Mouse (Mus musculus) lung, embryonic 15.5 days (tissue): ENCODE data around the gene Prss57. TPM values are rescaled to one million over a fixed set of nuclear protein-coding genes. Genes with fewer than 3 reads are reported as not detected.

Experiments
- ATAC-seq: fragments of 200-750 bp; cut with Nextera tagmentation; 2 replicates; pipeline ENCODE4 v1.8.0; 2017; ENCODE audit warnings: moderate number of reproducible peaks, borderline replicate concordance; ENCODE audit not compliant: low FRiP score, low TSS enrichment; ENCODE audit errors: extremely low read depth
- H3K27ac ChIP-seq: fragments of 300-500 bp; sonication (generic); 2 replicates; pipeline ENCODE4 v1.5.1; 2015; ENCODE audit warnings: moderate library complexity, mild to moderate bottlenecking, inconsistent platforms
- H3K27me3 ChIP-seq: fragments of 300-500 bp; sonication (generic); 2 replicates; pipeline ENCODE4 v1.6.1; 2015; ENCODE audit warnings: inconsistent platforms
- H3K36me3 ChIP-seq: fragments of 300-500 bp; sonication (generic); 2 replicates; pipeline ENCODE4 v1.6.1; 2015; ENCODE audit warnings: inconsistent platforms
- H3K4me1 ChIP-seq: fragments of 300-500 bp; sonication (generic); 2 replicates; pipeline ENCODE4 v1.6.1; 2015; ENCODE audit warnings: inconsistent platforms
- H3K4me2 ChIP-seq: fragments of 300-500 bp; sonication (generic); 2 replicates; pipeline ENCODE4 v1.6.1; 2015; ENCODE audit warnings: inconsistent platforms, mild to moderate bottlenecking, moderate library complexity
- H3K4me3 ChIP-seq: fragments of 300-500 bp; sonication (generic); 2 replicates; pipeline ENCODE4 v1.5.1; 2015; ENCODE audit warnings: mild to moderate bottlenecking, inconsistent platforms
- H3K9ac ChIP-seq: fragments of 300-500 bp; sonication (generic); 2 replicates; pipeline ENCODE4 v1.6.1; 2015; ENCODE audit warnings: inconsistent platforms
- H3K9me3 ChIP-seq: fragments of 300-500 bp; sonication (generic); 2 replicates; pipeline ENCODE4 v1.6.1; 2016; ENCODE audit warnings: inconsistent platforms
- WGBS: fragments of 180-500 bp; shearing (Covaris S2); methylation state at CpG from one replicate; pipeline ENCODE4 v1.1.7; 2015; 5-methylcytosine and 5-hydroxymethylcytosine counted together
- polyA plus RNA-seq: library from polyadenylated mRNA; unstranded; fragments of >200 nt; fragmentation: Nextera tagmentation; extraction: Ambion mirVana; gene quantifications from 2 replicates; pipeline ENCODE4 v1.2.1, GENCODE M21; 2015

Prss57 gene
- polyA plus RNA-seq, 1 experiment from 2014 or later, result 1.9 TPM

DNA sequence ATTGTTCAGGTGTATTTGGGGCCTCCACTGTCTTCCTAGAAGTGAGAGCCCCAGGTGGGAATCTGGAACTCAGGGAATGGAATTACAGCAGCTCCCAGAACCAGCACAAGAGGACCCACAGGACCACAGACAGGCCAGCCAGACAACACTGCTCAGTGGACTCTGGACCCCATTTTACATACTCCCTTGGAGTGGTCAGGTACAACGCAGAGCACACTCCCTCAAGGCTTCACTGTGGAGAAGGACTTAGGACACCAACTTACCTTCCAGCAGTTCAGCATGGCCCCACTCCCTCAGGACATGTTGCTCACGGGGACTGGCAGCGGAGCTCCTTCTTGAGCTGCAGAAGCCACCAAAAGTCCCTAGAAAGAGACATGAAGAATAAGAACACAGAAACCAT, 45.4 kb downstream of the Prss57 start:
- H3K4me3 ChIP-seq, result peak overlapping the region; percentile 66; the same call in 1 of the 2 replicates
- peaks cover 40% of the 10 kb centered on the region for H3K36me3 ChIP-seq
- peak overlapping the region; percentile 65 for H3K4me2 ChIP-seq
- no peak for ATAC-seq
- no peaks in the 10 kb centered on the region for H3K9me3 ChIP-seq
- no peak overlapping the region for H3K27ac ChIP-seq
- peaks cover 12% of the 10 kb centered on the region for H3K4me1 ChIP-seq
- no peak overlapping the region for H3K9ac ChIP-seq
- 87% methylated on average over 3 of the region's 3 CpGs for WGBS
- no peaks in the 10 kb centered on the region for H3K27me3 ChIP-seq

GRCm38 (mm10) chr10:79743650-79744365, 47.0 kb downstream of the Prss57 start:
- Histone ChIP-seq H3K4me1 (peaks cover 12% of the 10 kb centered on the region), H3K27ac (no peak overlapping the region), H3K9ac (no peak overlapping the region), H3K4me2 (no peak overlapping the region), H3K36me3 (peaks cover 56% of the 10 kb centered on the region), H3K27me3 (no peaks in the 10 kb centered on the region), H3K9me3 (peaks cover 15% of the 10 kb centered on the region), H3K4me3 (no peak overlapping the region)
- WGBS, result 91% methylated on average over 15 of the region's 15 CpGs
- ATAC-seq, result no peak

DNA sequence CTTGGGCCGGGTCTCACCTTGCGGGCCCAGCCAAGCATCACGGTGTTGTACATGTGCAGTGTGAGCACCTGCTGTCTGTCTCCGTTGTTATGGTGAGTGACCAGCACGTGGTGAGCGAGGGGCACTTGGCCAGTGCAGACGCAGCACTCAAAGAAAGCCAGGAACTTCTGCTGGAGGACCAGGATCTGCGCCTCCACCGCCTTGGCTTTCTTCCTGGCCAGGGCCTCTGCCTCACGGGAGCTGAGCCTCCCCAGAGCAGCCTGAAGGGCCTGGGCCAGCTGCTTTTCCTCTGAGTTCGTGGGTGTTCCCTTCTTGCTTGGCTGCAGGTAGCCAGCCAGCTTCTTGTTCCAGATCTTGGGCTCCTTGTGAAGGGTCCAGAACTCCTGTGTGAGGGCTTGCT, 47.6 kb downstream of the Prss57 start:
- Histone ChIP-seq H3K9me3 (peaks cover 22% of the 10 kb centered on the region), H3K4me1 (peaks cover 12% of the 10 kb centered on the region), H3K36me3 (peaks cover 62% of the 10 kb centered on the region), H3K27ac (no peak overlapping the region), H3K9ac (no peak overlapping the region), H3K4me2 (no peak overlapping the region), H3K4me3 (no peak overlapping the region), H3K27me3 (no peaks in the 10 kb centered on the region)
- ATAC-seq, result no peak
- 89% methylated on average over 11 of the region's 11 CpGs for WGBS

GRCm38 (mm10) chr10:79740863-79741262, 49.9 kb downstream of the Prss57 start:
- Histone ChIP-seq H3K27ac (no peak overlapping the region), H3K4me1 (peaks cover 5% of the 10 kb centered on the region), H3K4me2 (no peak overlapping the region), H3K9ac (no peak overlapping the region), H3K4me3 (no peak overlapping the region), H3K36me3 (peaks cover 85% of the 10 kb centered on the region), H3K9me3 (peaks cover 27% of the 10 kb centered on the region), H3K27me3 (no peaks in the 10 kb centered on the region)
- no peak for ATAC-seq
- WGBS, result 81% methylated on average over 11 of the region's 11 CpGs

DNA sequence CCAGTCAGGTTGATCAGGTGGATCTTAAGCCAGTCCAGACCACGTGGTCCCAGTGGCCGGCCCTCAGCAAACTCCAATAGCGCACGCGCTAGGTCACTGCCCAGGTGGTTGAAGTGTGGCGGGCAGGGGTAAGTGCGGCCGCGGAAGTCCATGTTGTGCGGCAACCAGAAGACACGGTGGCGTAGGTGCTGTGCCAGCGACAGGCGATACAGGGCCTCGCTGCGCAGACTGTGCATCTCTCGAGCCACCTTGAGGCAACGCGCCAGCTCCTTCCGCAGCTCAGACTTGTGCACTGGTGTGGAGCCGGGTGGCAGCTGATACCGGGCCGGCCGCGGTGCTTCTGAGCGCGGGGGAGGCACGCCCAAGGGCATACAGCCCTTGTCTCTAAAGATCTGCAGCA, 51.5 kb downstream of the Prss57 start:
- no peaks in the 10 kb centered on the region for H3K4me1 ChIP-seq
- no peak overlapping the region for H3K27ac ChIP-seq
- H3K27me3 ChIP-seq, result no peaks in the 10 kb centered on the region
- no peak overlapping the region for H3K4me2 ChIP-seq
- H3K4me3 ChIP-seq, result no peak overlapping the region
- H3K9me3 ChIP-seq, result peaks cover 29% of the 10 kb centered on the region
- no peak for ATAC-seq
- H3K36me3 ChIP-seq, result peaks cover 96% of the 10 kb centered on the region
- WGBS, result 97% methylated on average over 28 of the region's 28 CpGs
- no peak overlapping the region for H3K9ac ChIP-seq

DNA sequence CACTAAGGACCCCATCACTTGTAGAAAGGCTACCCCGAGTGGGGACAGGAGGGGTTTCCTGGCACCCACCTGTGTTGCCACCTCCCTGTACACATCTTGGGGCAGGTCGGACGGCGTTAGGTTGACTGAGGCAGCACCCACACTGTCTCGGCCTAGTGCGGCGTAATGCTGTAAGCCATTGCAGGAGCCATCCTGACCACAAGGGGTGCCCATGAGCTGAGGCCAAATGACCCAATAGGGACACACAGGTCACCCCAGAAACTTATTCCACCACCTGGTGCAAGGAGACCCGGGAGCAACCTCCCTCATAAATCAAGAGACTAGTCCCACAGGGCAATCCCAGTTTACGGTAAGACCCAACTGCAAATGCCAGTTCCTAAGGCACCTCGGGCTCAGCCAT, 52.5 kb downstream of the Prss57 start:
- no peak overlapping the region for H3K27ac ChIP-seq
- WGBS, result 88% methylated on average over 10 of the region's 10 CpGs
- H3K4me3 ChIP-seq, result no peak overlapping the region
- ATAC-seq, result no peak
- H3K27me3 ChIP-seq, result no peaks in the 10 kb centered on the region
- H3K4me2 ChIP-seq, result no peak overlapping the region
- no peak overlapping the region for H3K9ac ChIP-seq
- H3K36me3 ChIP-seq, result peaks cover 91% of the 10 kb centered on the region
- H3K4me1 ChIP-seq, result no peaks in the 10 kb centered on the region
- peaks cover 29% of the 10 kb centered on the region for H3K9me3 ChIP-seq

- ATAC-seq, result no peak
Observed at GRCm38 (mm10) chr10:79736706-79737105, 54.1 kb downstream of the Prss57 start.

DNA sequence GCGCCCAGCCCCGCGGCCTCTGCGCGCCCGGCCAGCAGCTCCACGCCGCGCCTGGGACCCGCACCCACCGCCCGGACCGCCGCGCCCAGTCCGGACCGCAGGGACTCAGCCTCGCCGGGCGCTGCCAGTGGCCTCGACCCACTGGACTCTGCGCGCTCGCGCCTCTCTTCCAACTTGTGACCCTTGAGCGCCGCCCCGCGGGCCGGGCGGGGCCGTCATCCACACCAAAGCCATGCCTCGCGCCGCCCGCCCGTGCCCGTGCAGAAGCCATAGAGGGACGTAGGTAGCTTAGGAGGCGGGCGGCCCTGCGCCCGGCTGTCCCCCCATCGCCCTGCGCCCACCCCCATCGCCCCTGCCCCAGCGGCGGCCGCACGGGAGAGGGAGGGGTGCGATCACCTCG, 55.4 kb downstream of the Prss57 start:
- Histone ChIP-seq H3K4me2 (peak overlapping the region; percentile 10; the same call in 1 of the 2 replicates), H3K36me3 (peaks cover 63% of the 10 kb centered on the region), H3K9ac (no peak overlapping the region), H3K4me1 (no peaks in the 10 kb centered on the region), H3K4me3 (no peak overlapping the region), H3K27ac (no peak overlapping the region), H3K9me3 (peaks cover 29% of the 10 kb centered on the region), H3K27me3 (no peaks in the 10 kb centered on the region)
- 37% methylated on average over 52 of the region's 52 CpGs for WGBS
- peak; percentile 12; the same call in 1 of the 2 replicates for ATAC-seq

More at GRCm38 (mm10) chr10:79736706-79737105, 54.1 kb downstream of the Prss57 start:
- Histone ChIP-seq H3K27ac (no peak overlapping the region), H3K4me1 (no peaks in the 10 kb centered on the region), H3K27me3 (no peaks in the 10 kb centered on the region), H3K9me3 (peaks cover 29% of the 10 kb centered on the region), H3K4me2 (no peak overlapping the region), H3K36me3 (peaks cover 77% of the 10 kb centered on the region), H3K9ac (no peak overlapping the region), H3K4me3 (no peak overlapping the region)
- 82% methylated on average over 14 of the region's 14 CpGs for WGBS

DNA sequence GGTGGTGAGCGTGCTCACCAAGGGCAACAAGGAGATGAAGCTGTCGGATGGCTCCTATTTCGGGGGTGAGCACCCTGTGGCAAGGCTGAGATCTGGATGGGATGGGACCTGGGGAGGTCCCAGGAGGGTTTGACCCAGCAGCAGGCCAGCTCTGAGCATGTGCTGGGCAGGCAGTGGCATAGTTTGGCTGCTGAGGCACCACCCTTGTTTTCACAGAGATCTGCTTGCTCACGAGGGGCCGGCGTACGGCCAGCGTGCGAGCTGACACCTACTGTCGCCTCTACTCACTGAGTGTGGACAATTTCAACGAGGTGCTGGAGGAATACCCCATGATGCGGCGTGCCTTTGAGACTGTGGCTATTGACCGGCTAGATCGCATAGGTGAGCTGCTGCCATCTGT, 56.9 kb downstream of the Prss57 start:
- no peak overlapping the region for H3K9ac ChIP-seq
- H3K36me3 ChIP-seq, result peaks cover 48% of the 10 kb centered on the region
- H3K4me1 ChIP-seq, result no peaks in the 10 kb centered on the region
- WGBS, result 93% methylated on average over 15 of the region's 15 CpGs
- ATAC-seq, result no peak
- no peak overlapping the region for H3K4me2 ChIP-seq
- H3K27ac ChIP-seq, result no peak overlapping the region
- peaks cover 14% of the 10 kb centered on the region; the same call in 1 of the 2 replicates for H3K9me3 ChIP-seq
- H3K4me3 ChIP-seq, result no peak overlapping the region
- no peaks in the 10 kb centered on the region for H3K27me3 ChIP-seq

DNA sequence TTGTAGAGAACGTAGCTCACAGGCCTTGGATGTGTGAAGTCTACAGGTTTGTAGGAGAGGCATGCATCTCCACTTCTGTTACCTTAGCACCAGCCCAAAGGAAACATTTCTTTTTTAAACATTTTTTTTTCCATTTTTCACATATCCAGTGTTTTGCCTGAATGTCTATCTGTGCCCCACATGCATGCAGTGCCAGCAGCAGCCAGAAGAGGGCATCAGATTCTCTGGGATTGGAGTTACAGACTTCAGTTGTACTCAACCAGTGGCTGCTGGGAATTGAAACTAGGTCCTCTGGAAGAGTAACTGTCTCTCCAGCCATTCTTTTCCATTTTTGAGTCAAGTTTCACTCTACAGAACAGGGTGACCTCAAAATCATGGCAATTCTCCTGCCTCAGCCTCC, 58.3 kb downstream of the Prss57 start:
- no peak overlapping the region for H3K9ac ChIP-seq
- H3K4me3 ChIP-seq, result no peak overlapping the region
- no peaks in the 10 kb centered on the region for H3K27me3 ChIP-seq
- 0 out of 2 replicates have a peak, but pooled peaks cover 5% of the 10 kb centered on the region for H3K9me3 ChIP-seq
- no peak for ATAC-seq
- no peak overlapping the region for H3K4me2 ChIP-seq
- peaks cover 35% of the 10 kb centered on the region for H3K36me3 ChIP-seq
- no peak overlapping the region for H3K27ac ChIP-seq
- 90% methylated on average over 1 of the region's 1 CpGs for WGBS
- no peaks in the 10 kb centered on the region for H3K4me1 ChIP-seq
